Mouse (Mus musculus): ENCODE results near the gene Usp22. TPM values are rescaled to one million over a fixed set of nuclear protein-coding genes. Genes with fewer than 3 reads are reported as not detected.
"Not testable (repeated sequence)": the region's sequence is repeated elsewhere in the genome, so short reads cannot be mapped to it uniquely, and the experiment has no call there.

Usp22 gene
- 51.9 and 53.3 TPM in 2 replicates for polyA plus RNA-seq (2012; rRNA removed)

DNA sequence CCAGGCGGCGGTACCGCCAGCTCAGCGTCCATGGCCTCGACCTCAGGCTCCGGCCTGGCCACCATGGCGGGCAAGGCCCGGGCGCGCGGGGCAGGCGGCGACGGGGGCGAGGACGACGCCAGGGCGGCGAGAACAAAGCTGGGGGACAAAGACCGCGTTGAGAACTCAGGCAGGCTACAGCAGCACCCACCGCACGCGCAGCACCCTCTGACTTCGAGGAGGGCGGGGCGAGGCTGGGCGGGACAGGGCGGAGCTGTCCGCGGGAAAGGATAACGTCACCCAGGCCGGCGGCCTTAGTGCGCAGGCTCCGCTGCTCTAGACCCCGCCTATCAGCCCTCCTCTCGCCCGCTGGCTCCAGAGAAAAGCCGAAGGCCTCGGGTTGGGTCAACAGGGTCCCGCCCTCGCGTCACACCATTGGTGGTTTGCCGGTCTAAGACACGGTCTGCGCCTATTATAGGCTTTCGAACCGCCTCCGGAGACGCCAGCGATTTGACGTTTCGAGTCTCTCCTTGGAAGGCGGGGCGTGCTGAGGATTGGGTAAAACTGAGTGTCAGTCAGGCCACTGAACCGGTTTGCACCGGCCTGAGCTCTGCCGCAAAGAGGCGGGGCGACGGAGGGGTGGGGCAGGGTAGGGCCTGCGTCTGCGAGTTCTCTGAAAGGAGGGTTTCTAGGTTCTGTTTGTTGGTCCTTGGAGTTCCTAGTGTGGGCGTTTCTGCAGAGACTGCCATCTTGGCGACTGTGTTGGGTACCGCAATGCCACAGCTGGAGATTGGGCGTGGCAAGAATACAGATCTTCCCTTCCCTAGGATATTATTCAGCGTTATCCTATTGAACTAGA is at the start of gene Usp22:
Gene Usp22, minus strand, starts transcription at position 235 of the 838 bp plus-strand sequence.
- peak; percentile 96 for DNase-seq (ENCODE audit: low spot score)

DNA sequence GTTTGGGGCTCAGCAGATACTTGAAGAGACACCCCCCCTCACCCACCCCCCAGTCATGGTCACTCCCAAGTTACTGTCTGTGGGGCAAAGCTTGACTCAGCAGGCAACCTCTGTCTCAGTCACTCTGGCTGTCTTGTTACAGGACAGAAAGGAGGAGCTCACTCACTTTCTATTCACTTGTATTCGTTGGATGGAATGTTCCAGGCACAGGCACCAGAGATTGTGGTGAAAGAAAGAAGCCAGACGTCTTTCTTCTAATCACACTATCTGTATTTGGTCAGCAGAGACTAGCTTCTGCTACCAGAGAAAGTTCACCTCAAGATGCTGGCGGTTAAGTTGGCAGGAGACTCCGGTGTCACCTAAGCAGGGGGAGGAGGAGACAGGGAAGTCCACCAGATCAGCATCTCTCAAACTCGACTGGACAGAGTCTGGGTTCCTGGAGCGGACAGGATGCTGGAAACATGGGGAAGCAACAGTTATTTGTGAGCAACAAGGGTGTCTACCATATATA is 49.4 kb upstream of the Usp22 start:
- DNase-seq (ENCODE audit: low spot score) = no peak

- no peak for DNase-seq (ENCODE audit: low spot score)
Measured at GRCm38 (mm10) chr11:61222971-61223745, 48.3 kb upstream of the Usp22 start.

DNA sequence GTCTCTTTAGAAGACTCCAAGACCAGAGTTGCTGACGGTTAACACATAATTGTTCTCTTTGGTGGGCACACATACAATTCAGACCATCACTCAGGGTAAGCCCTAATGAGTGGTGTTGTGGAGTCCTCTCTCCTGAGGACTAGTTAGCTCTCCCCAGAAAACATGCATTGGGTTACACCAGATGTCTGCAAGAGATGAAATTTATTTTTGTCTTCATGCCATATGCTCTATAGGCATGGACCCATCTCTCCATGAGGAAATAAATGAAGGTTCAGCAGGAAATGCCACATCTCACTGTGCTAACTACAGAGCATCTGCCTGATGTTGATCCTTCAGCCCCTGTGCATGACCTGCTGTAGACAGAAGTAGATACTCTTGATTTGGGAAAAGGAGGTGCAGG is 47.2 kb upstream of the Usp22 start:
- no peak for DNase-seq (ENCODE audit: low spot score)

- no peak for DNase-seq (ENCODE audit: low spot score)
Measured at GRCm38 (mm10) chr11:61220156-61220881, 45.5 kb upstream of the Usp22 start.

DNA sequence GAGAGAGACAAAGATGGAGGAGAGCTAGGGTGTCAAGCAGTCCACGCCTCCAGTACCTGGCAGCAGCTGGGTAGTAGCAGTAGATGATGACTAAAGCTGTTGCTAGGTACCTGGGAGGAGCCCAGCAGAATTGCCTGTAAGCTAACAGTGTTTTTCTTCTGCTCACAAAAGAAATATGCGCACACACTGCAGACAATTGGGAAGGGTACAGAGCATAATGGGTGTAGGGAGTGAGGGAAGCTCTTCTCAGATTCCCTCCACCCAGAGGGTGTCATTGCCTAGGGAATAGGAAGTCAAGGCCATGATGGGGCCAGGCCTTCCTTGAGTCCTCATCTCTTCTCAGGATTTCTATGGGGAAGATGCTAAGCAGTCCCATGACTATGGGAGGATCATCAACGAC is 41.1 kb upstream of the Usp22 start:
- DNase-seq (ENCODE audit: low spot score) = no peak

- DNase-seq (ENCODE audit: low spot score) = no peak
Measured at GRCm38 (mm10) chr11:61212102-61212501, 37.2 kb upstream of the Usp22 start.

DNA sequence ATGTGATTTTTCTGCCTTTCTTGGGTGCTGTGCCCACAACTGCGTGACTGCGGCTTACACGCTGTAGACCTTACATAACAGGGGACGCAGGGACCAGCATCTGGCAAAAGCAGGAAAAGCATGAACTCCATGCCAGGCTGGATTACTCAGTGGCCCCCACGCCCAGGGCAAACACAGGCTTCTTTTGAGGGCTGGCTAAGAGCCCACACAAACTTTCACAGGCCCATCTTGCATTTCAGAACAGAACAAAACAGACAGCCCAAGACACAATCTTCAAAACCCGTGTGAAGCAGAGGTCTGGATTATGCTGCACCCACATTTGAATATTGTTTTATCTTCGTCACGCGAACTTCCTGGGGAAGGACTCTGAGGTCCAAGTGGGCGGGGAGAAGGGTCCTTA is 33.5 kb upstream of the Usp22 start:
- DNase-seq (ENCODE audit: low spot score) = no peak

DNA sequence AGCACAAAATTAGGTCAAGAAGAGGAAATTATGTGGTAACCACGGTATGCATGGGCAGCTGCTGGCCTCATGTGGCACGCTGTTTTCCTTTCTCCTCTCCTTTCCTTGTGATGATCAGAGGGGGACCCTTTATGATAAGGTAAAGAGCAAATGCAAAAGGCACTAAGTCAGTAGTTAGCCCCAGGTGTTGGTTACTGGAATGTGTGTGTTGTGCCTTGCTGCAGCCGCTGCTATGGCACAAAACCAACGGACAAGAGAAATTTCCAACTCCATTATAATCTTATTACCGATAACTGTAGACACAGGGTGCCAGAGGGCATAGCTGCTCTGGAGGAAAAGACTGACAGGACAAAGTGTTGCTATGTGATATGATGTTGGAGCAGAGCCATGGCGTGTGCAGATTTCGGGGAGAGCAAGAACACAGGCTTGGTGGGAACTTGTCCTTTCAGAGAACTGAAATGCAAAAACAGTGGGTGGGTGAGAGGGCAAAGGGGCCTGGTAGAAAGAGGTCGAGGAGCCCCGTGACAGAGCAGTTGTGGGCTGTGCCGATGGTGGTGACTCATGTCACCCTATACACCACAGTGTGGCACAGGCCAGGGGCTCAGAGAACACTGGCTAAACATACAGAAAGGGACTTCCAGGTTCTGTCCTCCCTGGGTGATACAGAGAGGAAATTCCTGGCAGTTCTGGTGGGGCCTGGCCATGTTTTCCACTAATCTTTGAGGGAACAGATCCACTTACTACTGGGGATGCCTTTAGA is 32.8 kb upstream of the Usp22 start, which contains the start of gene Aldh3a1:
Gene Aldh3a1, plus strand, starts transcription at position 51 of the 760 bp plus-strand sequence.
- DNase-seq (ENCODE audit: low spot score) = no peak

- DNase-seq (ENCODE audit: low spot score) = no peak
Measured at GRCm38 (mm10) chr11:61206136-61206535, 31.3 kb upstream of the Usp22 start.

DNA sequence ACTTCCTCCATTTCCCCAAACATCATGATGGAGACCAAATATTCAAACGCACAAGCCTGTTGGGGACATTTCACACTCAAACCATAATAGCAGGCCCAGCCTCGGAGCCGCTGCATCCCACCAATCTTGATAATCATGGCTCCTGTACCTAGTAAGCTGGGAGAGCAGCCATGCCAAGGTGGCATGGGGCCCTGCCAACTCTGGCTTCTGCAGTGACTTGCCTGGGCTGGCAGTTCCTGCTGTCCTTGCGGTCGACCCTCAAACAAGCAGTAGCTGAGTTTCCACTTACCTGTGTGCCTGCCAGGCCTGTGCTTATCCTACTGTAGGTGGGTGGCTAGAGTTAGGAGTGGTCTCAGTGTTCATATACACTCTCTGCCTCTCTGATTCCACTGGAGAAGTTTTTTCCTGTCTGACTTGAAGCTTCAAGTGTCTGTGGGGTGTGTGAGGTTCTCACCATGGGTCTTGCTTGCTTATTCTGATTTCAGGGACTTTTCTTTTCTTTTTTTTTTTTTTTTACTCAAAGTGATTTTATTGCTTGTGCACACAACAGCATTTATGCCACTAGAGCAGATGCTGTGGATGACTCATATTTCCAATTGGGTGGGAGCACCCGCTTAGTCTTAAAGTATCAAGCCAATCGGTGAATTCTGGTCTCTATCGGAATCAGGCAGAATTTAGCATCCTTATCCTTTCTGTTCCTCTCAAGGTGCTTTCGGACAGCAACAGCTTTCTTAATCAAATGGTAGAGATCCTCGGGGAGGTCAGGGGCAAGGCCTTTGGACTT is 30.5 kb upstream of the Usp22 start:
- no peak for DNase-seq (ENCODE audit: low spot score)

DNA sequence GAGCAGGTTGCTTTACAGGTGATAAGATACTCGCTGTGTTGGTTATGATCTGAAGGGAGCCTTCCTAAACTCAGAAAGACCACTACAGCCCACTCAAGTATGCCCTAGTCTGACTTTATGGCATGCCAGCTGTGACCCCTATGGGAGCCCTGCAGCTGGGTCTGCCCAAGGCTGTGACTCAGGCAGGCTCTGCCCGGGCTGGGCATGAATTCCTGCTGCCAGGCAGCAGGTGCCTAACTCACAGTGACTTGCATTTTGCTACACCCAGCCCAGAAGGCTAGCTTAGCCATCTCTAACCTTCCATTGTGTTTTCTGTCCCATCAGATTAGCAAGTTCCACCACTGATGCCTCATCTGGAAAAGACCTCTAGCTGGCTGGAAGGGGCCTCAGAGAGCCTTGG is 28.0 kb upstream of the Usp22 start:
- DNase-seq (ENCODE audit: low spot score) = no peak

GRCm38 (mm10) chr11:61202186-61202585 is 27.3 kb upstream of the Usp22 start:
- no peak for DNase-seq (ENCODE audit: low spot score)

DNA sequence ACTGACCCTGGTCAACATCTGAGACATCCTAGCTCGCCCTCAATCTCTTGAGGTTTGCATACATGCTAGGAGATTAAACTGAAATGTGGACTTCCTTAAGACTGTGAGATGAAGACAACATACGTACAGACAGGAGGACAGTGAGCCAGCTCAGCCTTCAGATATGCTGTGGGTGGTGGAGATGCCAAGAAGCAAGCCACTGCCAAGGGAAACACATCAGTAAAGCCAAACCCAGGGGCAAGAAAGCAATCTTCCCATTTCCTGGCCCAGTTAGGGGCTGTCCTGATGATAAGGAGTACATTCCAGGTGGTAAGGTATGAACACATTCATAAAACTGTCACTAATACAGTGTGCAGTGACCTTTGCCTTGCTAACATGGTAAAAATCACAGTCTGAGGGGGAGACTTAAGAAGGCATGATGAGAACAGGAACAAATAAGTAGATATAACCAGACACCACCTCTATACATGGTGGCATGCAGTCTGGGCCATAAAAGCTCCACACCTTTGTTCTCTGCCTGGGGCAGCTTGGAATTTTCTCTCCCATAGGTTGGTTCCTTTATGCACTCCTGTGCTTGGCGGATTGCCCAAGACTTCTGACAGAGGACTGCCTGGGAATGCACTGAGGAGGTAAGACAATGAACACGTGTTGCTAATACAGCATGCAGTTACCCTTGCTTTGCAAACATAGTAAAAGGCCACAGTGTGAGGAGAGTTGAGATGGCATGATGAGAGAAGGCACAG is 24.9 kb upstream of the Usp22 start:
- no peak for DNase-seq (ENCODE audit: low spot score)

DNA sequence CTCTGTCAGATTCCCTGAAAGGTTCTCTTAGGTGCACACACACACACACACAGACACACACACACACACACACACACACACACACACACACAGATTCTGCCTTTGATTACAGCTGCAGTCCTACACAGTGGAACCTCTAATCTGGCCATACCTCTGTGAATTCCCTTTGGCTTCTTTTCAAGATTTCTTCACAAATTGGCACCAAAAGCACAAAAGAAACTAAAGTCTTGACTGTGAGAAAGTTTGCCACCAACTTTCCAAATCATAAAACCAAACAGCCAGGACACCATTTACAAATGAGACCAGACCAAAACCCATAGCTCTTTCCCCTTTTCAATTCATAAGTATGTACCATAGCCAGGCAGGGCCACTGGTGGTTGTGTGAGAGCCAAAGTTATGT is 23.1 kb upstream of the Usp22 start:
- no peak for DNase-seq (ENCODE audit: low spot score)

- DNase-seq (ENCODE audit: low spot score) = no peak
Measured at GRCm38 (mm10) chr11:61196616-61197353, 21.9 kb upstream of the Usp22 start.

DNA sequence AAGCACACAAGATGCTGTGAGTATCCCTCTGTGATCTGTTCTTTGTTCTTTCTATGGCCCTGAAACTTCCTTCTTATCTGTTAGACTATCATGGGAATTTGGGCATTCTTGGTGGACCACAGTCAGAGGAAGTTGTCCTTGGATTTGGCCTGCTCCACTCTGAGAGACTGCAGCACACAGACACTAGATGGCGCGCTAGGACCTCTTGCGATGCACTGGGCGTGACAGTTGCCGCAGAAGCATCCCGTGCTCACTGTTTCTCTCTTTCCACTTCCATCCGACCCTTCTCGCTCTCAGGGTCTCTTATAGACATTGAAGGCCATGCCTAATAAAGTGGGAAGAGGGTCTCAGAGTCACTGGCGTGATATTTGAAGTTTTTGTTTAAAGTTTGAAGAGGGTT is 18.5 kb upstream of the Usp22 start:
- DNase-seq (ENCODE audit: low spot score) = peak; percentile 57

- DNase-seq (ENCODE audit: low spot score) = no peak
Measured at GRCm38 (mm10) chr11:61192779-61193178, 17.9 kb upstream of the Usp22 start.

DNA sequence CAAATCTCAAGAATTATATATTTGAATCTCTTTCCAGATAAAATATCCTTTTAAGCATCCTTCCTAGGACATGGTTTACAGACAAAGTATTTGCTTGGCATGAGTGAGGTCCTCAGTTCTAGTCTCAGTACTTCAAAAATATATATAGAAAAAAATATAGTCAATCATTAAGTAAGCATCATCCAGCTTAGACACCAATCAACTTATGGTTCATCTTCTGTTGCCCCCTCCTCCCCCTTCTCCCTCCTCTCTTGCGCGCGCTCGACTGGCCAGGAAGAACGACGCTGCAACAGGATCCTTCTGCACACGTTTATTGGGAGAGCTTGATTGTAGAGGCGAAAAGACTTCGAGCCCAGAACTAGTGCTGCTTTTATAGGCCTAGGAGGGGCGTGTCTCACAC is 17.3 kb upstream of the Usp22 start:
- DNase-seq (ENCODE audit: low spot score) = not testable (repeated sequence)

Data from urinary bladder, adult 2 months (tissue).